Mouse (Mus musculus): ENCODE measurements around the gene Gm20388. TPM values are rescaled to one million over a fixed set of nuclear protein-coding genes. Genes with fewer than 3 reads are reported as not detected.
A peak's percentile ranks its signal among the peaks of the same experiment; 100 is the strongest.

The Gm20388 gene
- polyA plus RNA-seq, 1 experiment, result 18.7 TPM

DNA sequence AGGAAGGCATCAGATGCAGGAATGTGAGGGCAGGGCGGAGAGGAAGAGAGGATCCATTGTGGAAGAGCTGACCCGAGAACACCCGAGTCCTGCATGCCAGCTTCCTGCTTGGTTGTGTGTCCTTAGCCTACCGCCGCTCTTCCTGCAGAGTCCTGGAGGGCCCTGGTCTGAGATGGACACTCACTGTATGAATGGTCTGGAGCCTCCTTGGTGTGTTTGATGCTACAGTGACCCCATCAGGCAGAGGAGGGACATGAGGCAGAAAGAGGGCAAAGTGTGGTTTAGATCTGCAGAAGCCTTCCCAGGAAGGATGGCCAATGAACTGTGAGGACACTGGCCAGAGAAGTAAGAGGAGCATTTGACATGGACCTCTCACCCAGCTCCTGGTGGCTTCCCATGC is 3244.5 kb downstream of the Gm20388 start:
- DNase-seq, result peak in 1 of 2 experiments; percentile 33
- peak; percentile 71 for TF ChIP-seq CTCF (IDR thresholded peaks at IDR 0.05; ENCODE audit: borderline replicate concordance, insufficient read depth, low read depth, low read length)
- no peak for TF ChIP-seq POLR2A (IDR thresholded peaks at IDR 0.05; ENCODE audit: borderline replicate concordance, insufficient read depth, low read length)
- H3K27me3 ChIP-seq (ENCODE audit: control insufficient read depth, insufficient read depth, low read length), result no peaks in the 10 kb centered on the region
- no peak overlapping the region for H3K4me3 ChIP-seq (replicated peaks; ENCODE audit: insufficient read depth, low read depth, low read length)
- WGBS, result 48% methylated on average over 5 of the region's 5 CpGs
- H3K4me1 ChIP-seq (ENCODE audit: control insufficient read depth, insufficient read depth, low read length), result no peaks in the 10 kb centered on the region
- H3K27ac ChIP-seq (ENCODE audit: insufficient read depth, low read length), result no peak overlapping the region

- Histone ChIP-seq H3K27ac (ENCODE audit: insufficient read depth, low read length) (no peak overlapping the region), H3K27me3 (ENCODE audit: control insufficient read depth, insufficient read depth, low read length) (no peaks in the 10 kb centered on the region), H3K4me3 (replicated peaks; ENCODE audit: insufficient read depth, low read depth, low read length) (no peak overlapping the region), H3K4me1 (ENCODE audit: control insufficient read depth, insufficient read depth, low read length) (no peaks in the 10 kb centered on the region)
- WGBS, result 85% methylated on average over 9 of the region's 9 CpGs
- no peak for DNase-seq
- TF ChIP-seq CTCF (IDR thresholded peaks at IDR 0.05; ENCODE audit: borderline replicate concordance, insufficient read depth, low read depth, low read length) (no peak), POLR2A (IDR thresholded peaks at IDR 0.05; ENCODE audit: borderline replicate concordance, insufficient read depth, low read length) (no peak)
Observed at GRCm38 (mm10) chr8:123156070-123156773, 3245.6 kb downstream of the Gm20388 start.

- H3K27ac ChIP-seq (ENCODE audit: insufficient read depth, low read length), result no peak within 1 kb of the TSS
- WGBS, result 36% methylated on average over 13 of the region's 13 CpGs
- no peak for DNase-seq
Observed at GRCm38 (mm10) chr8:123157888-123158465, 3247.3 kb downstream of the Gm20388 start, which contains the start of gene Sult5a1. Sult5a1 (minus strand) TSS chr8:123158315.

DNA sequence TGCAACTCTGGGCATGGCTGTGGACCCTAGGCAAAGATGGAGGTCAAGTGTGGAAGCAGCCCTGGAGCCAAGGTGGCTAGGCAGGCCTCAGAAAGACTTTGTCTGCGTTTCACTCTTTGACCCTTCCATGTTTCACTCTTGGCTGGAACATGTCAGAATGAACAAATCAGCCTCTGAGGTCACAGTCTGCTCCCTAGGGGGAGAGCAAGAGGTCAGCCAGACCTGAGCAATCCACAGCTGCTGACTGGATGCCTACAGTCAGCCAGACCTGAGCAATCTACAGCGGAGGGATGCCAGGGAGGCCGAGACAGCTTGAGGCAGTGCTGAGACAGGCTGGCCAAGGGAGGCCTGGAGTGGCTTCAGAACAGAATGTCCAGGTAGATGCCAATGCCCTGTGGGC is 3270.8 kb downstream of the Gm20388 start:
- DNase-seq, result no peak
- TF ChIP-seq CTCF (IDR thresholded peaks at IDR 0.05; ENCODE audit: borderline replicate concordance, insufficient read depth, low read depth, low read length), result no peak
- TF ChIP-seq POLR2A (IDR thresholded peaks at IDR 0.05; ENCODE audit: borderline replicate concordance, insufficient read depth, low read length), result no peak
- no peak overlapping the region for H3K4me3 ChIP-seq (replicated peaks; ENCODE audit: insufficient read depth, low read depth, low read length)
- H3K4me1 ChIP-seq (ENCODE audit: control insufficient read depth, insufficient read depth, low read length), result no peaks in the 10 kb centered on the region
- 59% methylated on average over 3 of the region's 3 CpGs for WGBS
- H3K27ac ChIP-seq (ENCODE audit: insufficient read depth, low read length), result no peak overlapping the region
- H3K27me3 ChIP-seq (ENCODE audit: control insufficient read depth, insufficient read depth, low read length), result no peaks in the 10 kb centered on the region; the same call in 1 of the 2 replicates

More at GRCm38 (mm10) chr8:123157888-123158465, 3247.3 kb downstream of the Gm20388 start, which contains the start of gene Sult5a1:
- H3K4me3 ChIP-seq (replicated peaks; ENCODE audit: insufficient read depth, low read depth, low read length), result no peak within 1 kb of the TSS
- H3K4me1 ChIP-seq (ENCODE audit: control insufficient read depth, insufficient read depth, low read length), result no peaks in the 10 kb centered on the region
- H3K27me3 ChIP-seq (ENCODE audit: control insufficient read depth, insufficient read depth, low read length), result no peaks in the 10 kb centered on the region
- TF ChIP-seq CTCF (IDR thresholded peaks at IDR 0.05; ENCODE audit: borderline replicate concordance, insufficient read depth, low read depth, low read length) (no peak), POLR2A (IDR thresholded peaks at IDR 0.05; ENCODE audit: borderline replicate concordance, insufficient read depth, low read length) (no peak)

DNA sequence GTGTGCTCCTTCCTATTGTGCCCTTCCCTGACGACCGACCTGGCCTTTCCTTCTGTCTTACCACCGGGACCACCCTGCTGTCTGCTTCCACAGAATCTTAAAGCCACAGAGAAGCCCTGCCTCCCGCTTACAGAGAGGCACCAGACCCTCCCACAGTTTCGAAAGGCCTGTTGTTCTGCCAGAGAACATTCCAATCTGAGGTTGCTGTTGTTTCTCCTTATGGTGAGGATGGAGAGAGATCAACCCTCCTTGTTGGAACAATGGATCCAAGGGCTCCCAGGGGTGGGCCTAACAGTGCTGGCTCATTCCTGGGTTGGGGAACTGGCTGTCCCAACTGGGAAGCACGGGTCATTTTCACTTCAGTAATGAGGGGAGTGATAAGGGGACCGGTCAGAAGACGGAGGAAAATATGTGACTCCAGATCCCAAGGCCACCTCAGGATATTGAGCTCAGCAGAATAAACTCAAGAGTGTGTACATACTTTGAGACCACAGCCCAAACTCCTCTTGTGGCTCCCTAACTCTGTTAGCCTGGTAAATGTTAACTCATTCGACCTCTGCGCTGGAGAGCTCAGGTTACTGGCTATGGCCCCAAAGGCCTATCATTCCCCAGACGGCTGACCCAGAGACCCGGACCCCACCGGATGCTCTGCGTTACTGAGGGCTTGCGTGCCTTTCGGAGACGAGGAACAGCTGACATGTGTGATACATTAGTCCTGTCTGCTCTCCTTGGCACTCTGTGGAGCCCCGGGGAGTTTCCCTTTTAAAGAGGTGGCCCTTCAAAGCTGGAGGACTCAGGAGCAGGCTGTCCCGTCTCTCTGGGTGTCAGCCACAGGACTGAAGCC is 3275.1 kb downstream of the Gm20388 start, which contains the start of gene Dpep1:
Gene Dpep1 (plus strand): TSS at position 677 of the 844 bp plus-strand sequence.
- no peak for DNase-seq
- Histone ChIP-seq H3K4me3 (replicated peaks; ENCODE audit: insufficient read depth, low read depth, low read length) (no peak within 1 kb of the TSS), H3K27ac (ENCODE audit: insufficient read depth, low read length) (no peak within 1 kb of the TSS), H3K27me3 (ENCODE audit: control insufficient read depth, insufficient read depth, low read length) (no peaks in the 10 kb centered on the region), H3K4me1 (ENCODE audit: control insufficient read depth, insufficient read depth, low read length) (no peaks in the 10 kb centered on the region)
- TF ChIP-seq CTCF (IDR thresholded peaks at IDR 0.05; ENCODE audit: borderline replicate concordance, insufficient read depth, low read depth, low read length), result no peak
- TF ChIP-seq POLR2A (IDR thresholded peaks at IDR 0.05; ENCODE audit: borderline replicate concordance, insufficient read depth, low read length), result no peak
- 52% methylated on average over 19 of the region's 19 CpGs for WGBS

DNA sequence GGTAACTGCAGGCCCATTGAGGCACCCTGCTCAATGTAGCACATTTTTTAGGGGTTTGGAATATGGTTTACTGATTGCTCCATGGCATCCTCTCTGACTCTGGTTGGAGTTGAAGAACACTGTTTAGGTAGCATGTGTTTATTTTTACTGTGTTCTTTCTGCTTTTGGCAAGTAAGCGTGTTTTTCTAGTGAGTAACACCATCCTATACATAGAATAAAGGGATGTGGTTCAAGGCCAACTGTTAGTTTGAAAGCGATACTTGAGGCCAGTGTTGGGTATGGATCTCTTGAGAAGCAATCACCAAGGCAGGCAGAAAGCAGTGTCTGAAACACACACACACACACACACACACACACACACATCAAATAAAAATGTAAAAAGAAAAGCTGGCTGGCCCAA is 3277.4 kb downstream of the Gm20388 start:
- TF ChIP-seq POLR2A (IDR thresholded peaks at IDR 0.05; ENCODE audit: borderline replicate concordance, insufficient read depth, low read length) (no peak), CTCF (IDR thresholded peaks at IDR 0.05; ENCODE audit: borderline replicate concordance, insufficient read depth, low read depth, low read length) (no peak)
- no peak overlapping the region for H3K27ac ChIP-seq (ENCODE audit: insufficient read depth, low read length)
- H3K4me1 ChIP-seq (ENCODE audit: control insufficient read depth, insufficient read depth, low read length), result no peaks in the 10 kb centered on the region
- no peaks in the 10 kb centered on the region for H3K27me3 ChIP-seq (ENCODE audit: control insufficient read depth, insufficient read depth, low read length)
- 76% methylated on average over 2 of the region's 2 CpGs for WGBS
- DNase-seq, result no peak
- no peak overlapping the region for H3K4me3 ChIP-seq (replicated peaks; ENCODE audit: insufficient read depth, low read depth, low read length)

DNA sequence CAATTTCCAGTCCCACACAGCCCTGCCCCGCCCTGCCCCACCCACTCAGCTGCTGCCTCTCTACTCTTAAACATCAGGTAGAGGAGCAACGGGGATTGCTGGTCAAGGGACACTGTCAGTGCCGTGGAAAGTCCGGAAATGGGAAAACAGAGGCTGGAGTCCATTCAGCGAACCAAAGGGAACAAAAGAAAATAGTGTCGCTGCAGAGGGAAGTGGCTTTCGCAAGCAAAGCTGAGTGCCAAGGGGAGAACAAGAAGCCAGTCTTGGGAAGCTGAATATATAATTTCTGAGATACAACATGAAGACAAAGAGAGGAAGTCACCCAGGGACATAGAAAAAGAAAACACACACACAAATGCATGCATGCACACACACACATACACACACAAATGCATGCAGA is 3278.2 kb downstream of the Gm20388 start:
- H3K27me3 ChIP-seq (ENCODE audit: control insufficient read depth, insufficient read depth, low read length), result no peaks in the 10 kb centered on the region
- H3K4me3 ChIP-seq (replicated peaks; ENCODE audit: insufficient read depth, low read depth, low read length), result no peak overlapping the region
- TF ChIP-seq CTCF (IDR thresholded peaks at IDR 0.05; ENCODE audit: borderline replicate concordance, insufficient read depth, low read depth, low read length), result no peak
- no peak for TF ChIP-seq POLR2A (IDR thresholded peaks at IDR 0.05; ENCODE audit: borderline replicate concordance, insufficient read depth, low read length)
- no peak for DNase-seq
- 64% methylated on average over 7 of the region's 7 CpGs for WGBS
- no peak overlapping the region for H3K27ac ChIP-seq (ENCODE audit: insufficient read depth, low read length)
- H3K4me1 ChIP-seq (ENCODE audit: control insufficient read depth, insufficient read depth, low read length), result no peaks in the 10 kb centered on the region
